Mouse (Mus musculus): Measurements from ENCODE around the gene Adtrp.

DNA sequence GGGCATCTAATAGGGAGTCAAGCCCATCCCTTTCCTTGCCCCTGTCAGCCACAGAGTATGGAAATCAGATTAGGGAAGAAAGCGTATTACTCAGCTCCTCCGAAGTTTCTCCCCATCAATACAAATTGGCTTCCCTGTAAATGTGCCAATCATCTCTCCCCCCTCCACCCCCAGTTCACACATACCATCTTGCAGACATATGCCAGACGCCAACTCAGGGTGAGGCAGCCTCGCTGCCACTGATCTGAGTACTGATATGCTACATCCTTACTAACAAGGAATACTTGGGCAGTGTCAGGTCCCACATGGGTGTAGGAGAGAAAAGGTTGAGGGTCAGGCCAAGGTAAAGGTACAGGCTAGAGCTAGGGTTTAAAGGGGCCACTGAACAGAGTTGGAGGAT is 27.6 kb downstream of the Adtrp start:
- TF ChIP-seq CTCF (IDR thresholded peaks at IDR 0.05) = no peak
- TF ChIP-seq EP300 (IDR thresholded peaks at IDR 0.05) = no peak

Data from lung, postnatal 0 days (tissue).